Mouse (Mus musculus) E14TG2a.4 (cell line): Measurements from ENCODE around the gene Nrg3.

Experiments
- CTCF ChIP-seq: conservative IDR thresholded peaks from 2 replicates; pipeline ENCODE4 v1.5.1; 2014; ENCODE audit warnings: low read length
- NANOG ChIP-seq: IDR thresholded peaks from 2 replicates; pipeline ENCODE4 v1.6.1; 2014; ENCODE audit warnings: borderline replicate concordance, low read length, mixed read lengths
- POU5F1 ChIP-seq: IDR thresholded peaks from 2 replicates; pipeline ENCODE4 v1.6.1; 2014; ENCODE audit warnings: low read length, borderline replicate concordance

DNA sequence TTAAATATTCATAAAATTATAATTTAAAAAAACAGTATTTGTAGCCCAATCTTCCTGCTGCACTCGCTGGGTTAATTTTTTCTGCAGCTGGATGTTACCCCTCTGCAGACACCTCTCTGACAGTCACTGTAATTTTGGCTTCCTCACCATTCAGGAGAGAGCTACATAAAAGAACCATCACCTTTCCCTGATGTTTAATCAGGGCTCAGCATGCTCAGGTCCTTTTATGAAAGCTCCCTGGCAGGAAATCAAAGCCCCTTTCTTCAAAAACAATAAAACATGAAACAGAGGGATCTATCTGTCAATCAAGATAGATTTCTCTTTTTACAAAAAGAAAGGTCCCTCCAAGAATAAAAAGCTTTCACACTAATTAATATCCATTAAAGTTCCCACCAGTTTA, 51.0 kb downstream of the Nrg3 start:
- TF ChIP-seq CTCF: no peak
- TF ChIP-seq POU5F1: no peak
- TF ChIP-seq NANOG: no peak
